Mouse (Mus musculus) neural tube, embryonic 11.5 days (tissue): ENCODE measurements around the gene Klhl30. TPM values are rescaled to one million over a fixed set of nuclear protein-coding genes. Genes with fewer than 3 reads are reported as not detected.

ENCODE experiments used
- ATAC-seq: fragments of 200-750 bp; cut with Nextera tagmentation; 2 replicates; pipeline ENCODE4 v1.8.0; 2017; ENCODE audit warnings: moderate number of reproducible peaks, mild to moderate bottlenecking, moderate TSS enrichment, moderate library complexity; ENCODE audit not compliant: insufficient read depth, low FRiP score, low TSS enrichment
- DNase-seq: peaks from one replicate; pipeline ENCODE4 v3.0.0-alpha.2; 2015; ENCODE audit warnings: low spot score
- H3K27ac ChIP-seq: fragments of 300-500 bp; sonication (generic); 2 replicates; pipeline ENCODE4 v1.5.1; 2014; ENCODE audit warnings: low read depth, mild to moderate bottlenecking, low read length
- H3K27me3 ChIP-seq: fragments of 300-500 bp; sonication (generic); 2 replicates; pipeline ENCODE4 v1.6.1; 2014; ENCODE audit warnings: mild to moderate bottlenecking, low read length, mixed read lengths; ENCODE audit not compliant: control insufficient read depth, insufficient read depth
- H3K36me3 ChIP-seq: fragments of 300-500 bp; sonication (generic); 2 replicates; pipeline ENCODE4 v1.6.1; 2014; ENCODE audit warnings: mild to moderate bottlenecking, low read length, moderate library complexity, mixed read lengths; ENCODE audit not compliant: control insufficient read depth, insufficient read depth
- H3K4me1 ChIP-seq: fragments of 300-500 bp; sonication (generic); 2 replicates; pipeline ENCODE4 v1.6.1; 2014; ENCODE audit warnings: low read length, mixed read lengths; ENCODE audit not compliant: control insufficient read depth, insufficient read depth
- H3K4me2 ChIP-seq: fragments of 300-500 bp; sonication (generic); 2 replicates; pipeline ENCODE4 v1.6.1; 2014; ENCODE audit warnings: low read depth, mild to moderate bottlenecking, moderate library complexity
- H3K4me3 ChIP-seq: fragments of 300-500 bp; sonication (generic); 2 replicates; pipeline ENCODE4 v1.5.1; 2014; ENCODE audit warnings: low read depth, low read length
- H3K9ac ChIP-seq: fragments of 300-500 bp; sonication (generic); 2 replicates; pipeline ENCODE4 v1.6.1; 2014; ENCODE audit warnings: mild to moderate bottlenecking, low read length
- H3K9me3 ChIP-seq: fragments of 300-500 bp; sonication (generic); 2 replicates; pipeline ENCODE4 v1.6.1; 2016; ENCODE audit warnings: low read length; ENCODE audit not compliant: control insufficient read depth
- whole genome bisulfite sequencing: fragments of 180-500 bp; shearing (Covaris S2); extraction: QIAGEN DNeasy Blood & Tissue Kit; methylation state at CpG from one replicate; pipeline ENCODE4 v1.1.7; 2014; 5-methylcytosine and 5-hydroxymethylcytosine counted together
- polyA plus RNA-seq: library from polyadenylated mRNA; unstranded; fragments of >200 nt; fragmentation: Nextera tagmentation; extraction: Ambion mirVana; gene quantifications from 2 replicates; pipeline ENCODE4 v1.2.1, GENCODE M21; 2014

Klhl30 gene
- polyA plus RNA-seq, 1 experiment from 2014 or later: 0.97 TPM

- WGBS: 84% methylated on average over 3 of the region's 3 CpGs
- DNase-seq: no peak
- Histone ChIP-seq H3K27ac (no peak overlapping the region), H3K27me3 (peaks cover 6% of the 10 kb centered on the region), H3K4me1 (no peaks in the 10 kb centered on the region), H3K4me3 (no peak overlapping the region), H3K36me3 (no peaks in the 10 kb centered on the region), H3K9ac (no peak overlapping the region), H3K4me2 (no peak overlapping the region), H3K9me3 (no peaks in the 10 kb centered on the region)
- ATAC-seq: no peak
These were observed 433 bp downstream of the Klhl30 start for GRCm38 (mm10) chr1:91351249-91351648.

GRCm38 (mm10) chr1:91352277-91352676 lies 1.5 kb downstream of the Klhl30 start:
- H3K9me3 ChIP-seq: no peaks in the 10 kb centered on the region
- DNase-seq: no peak
- no peaks in the 10 kb centered on the region for H3K36me3 ChIP-seq
- no peak overlapping the region for H3K4me2 ChIP-seq
- H3K4me1 ChIP-seq: no peaks in the 10 kb centered on the region
- ATAC-seq: no peak
- H3K27me3 ChIP-seq: no peaks in the 10 kb centered on the region
- no peak overlapping the region for H3K9ac ChIP-seq
- no peak overlapping the region for H3K27ac ChIP-seq
- WGBS: 91% methylated on average over 2 of the region's 2 CpGs
- no peak overlapping the region for H3K4me3 ChIP-seq

- Histone ChIP-seq H3K36me3 (no peaks in the 10 kb centered on the region), H3K9me3 (no peaks in the 10 kb centered on the region), H3K4me2 (no peak overlapping the region), H3K4me3 (no peak overlapping the region), H3K27ac (no peak overlapping the region), H3K27me3 (no peaks in the 10 kb centered on the region), H3K4me1 (no peaks in the 10 kb centered on the region), H3K9ac (no peak overlapping the region)
- ATAC-seq (no peak), DNase-seq (no peak)
- 90% methylated on average over 11 of the region's 11 CpGs for WGBS
These were observed 5.3 kb downstream of the Klhl30 start for GRCm38 (mm10) chr1:91356105-91356504.

- DNase-seq (no peak), ATAC-seq (no peak)
- Histone ChIP-seq H3K4me3 (no peak overlapping the region), H3K27ac (no peak overlapping the region), H3K27me3 (peaks cover 3% of the 10 kb centered on the region; the same call in 1 of the 2 replicates), H3K9me3 (no peaks in the 10 kb centered on the region), H3K4me1 (peaks cover 7% of the 10 kb centered on the region; the same call in 1 of the 2 replicates), H3K9ac (no peak overlapping the region), H3K4me2 (no peak overlapping the region), H3K36me3 (no peaks in the 10 kb centered on the region)
- 81% methylated on average over 5 of the region's 5 CpGs for WGBS
These were observed 11.3 kb downstream of the Klhl30 start for GRCm38 (mm10) chr1:91362113-91362512.

- 93% methylated on average over 16 of the region's 16 CpGs for WGBS
- Histone ChIP-seq H3K4me3 (no peak overlapping the region), H3K27me3 (peaks cover 3% of the 10 kb centered on the region; the same call in 1 of the 2 replicates), H3K9ac (no peak overlapping the region), H3K9me3 (no peaks in the 10 kb centered on the region), H3K4me2 (no peak overlapping the region), H3K36me3 (no peaks in the 10 kb centered on the region; the same call in 1 of the 2 replicates), H3K4me1 (peaks cover 7% of the 10 kb centered on the region; the same call in 1 of the 2 replicates), H3K27ac (no peak overlapping the region)
- DNase-seq (no peak), ATAC-seq (no peak)
These were observed 14.2 kb downstream of the Klhl30 start for GRCm38 (mm10) chr1:91364822-91365644.

- DNase-seq (no peak), ATAC-seq (no peak)
- Histone ChIP-seq H3K9me3 (no peaks in the 10 kb centered on the region), H3K4me3 (peak overlapping the region; percentile 36; the same call in 1 of the 2 replicates), H3K27me3 (peaks cover 3% of the 10 kb centered on the region; the same call in 1 of the 2 replicates), H3K27ac (no peak overlapping the region), H3K4me1 (peaks cover 7% of the 10 kb centered on the region; the same call in 1 of the 2 replicates), H3K36me3 (no peaks in the 10 kb centered on the region; the same call in 1 of the 2 replicates), H3K4me2 (peak overlapping the region; percentile 72), H3K9ac (no peak overlapping the region)
- WGBS: 30% methylated on average over 8 of the region's 8 CpGs
These were observed 15.0 kb downstream of the Klhl30 start for GRCm38 (mm10) chr1:91365816-91366214.

- H3K36me3 ChIP-seq: peaks cover 3% of the 10 kb centered on the region
These were observed 15.6 kb downstream of the Klhl30 start, which contains the start of gene Erfe for GRCm38 (mm10) chr1:91366215-91367108. TSS of gene Erfe (plus strand) at chr1:91366430.

GRCm38 (mm10) chr1:91367295-91367694 lies 16.5 kb downstream of the Klhl30 start:
- peaks cover 3% of the 10 kb centered on the region for H3K36me3 ChIP-seq
- H3K27me3 ChIP-seq: peaks cover 3% of the 10 kb centered on the region; the same call in 1 of the 2 replicates
- H3K4me1 ChIP-seq: peaks cover 7% of the 10 kb centered on the region; the same call in 1 of the 2 replicates
- no peak for ATAC-seq
- H3K4me3 ChIP-seq: no peak overlapping the region
- no peak overlapping the region for H3K9ac ChIP-seq
- no peak overlapping the region for H3K4me2 ChIP-seq
- no peak for DNase-seq
- WGBS: 96% methylated on average over 3 of the region's 3 CpGs
- H3K27ac ChIP-seq: no peak overlapping the region
- no peaks in the 10 kb centered on the region for H3K9me3 ChIP-seq

More at GRCm38 (mm10) chr1:91366215-91367108, 15.6 kb downstream of the Klhl30 start, which contains the start of gene Erfe:
- H3K27ac ChIP-seq: no peak within 1 kb of the TSS
- H3K4me3 ChIP-seq: peak within 1 kb of the TSS; percentile 36
- peak within 1 kb of the TSS; percentile 72 for H3K4me2 ChIP-seq
- H3K4me1 ChIP-seq: peaks cover 7% of the 10 kb centered on the region; the same call in 1 of the 2 replicates
- H3K27me3 ChIP-seq: peaks cover 3% of the 10 kb centered on the region; the same call in 1 of the 2 replicates
- ATAC-seq: peak; percentile 29; the same call in 1 of the 2 replicates
- peak; percentile 80 for DNase-seq
- no peaks in the 10 kb centered on the region for H3K9me3 ChIP-seq
- peak within 1 kb of the TSS; percentile 59 for H3K9ac ChIP-seq
- WGBS: under 1% methylated on average over 68 of the region's 68 CpGs
